ENCODE assay signal across 21 mouse cellular contexts in genomic region chr3:15110037-15110748, GRCm38 (mm10).
A peak's percentile ranks its signal among the peaks of the same experiment; 100 is the strongest.
DNase-seq lines count a peak whose midpoint lies in the region; TF ChIP-seq lines count a peak whose summit lies in the region.
"Had no signal": no experiment of that assay in that cellular context is flagged by ENCODE, and none has a peak within 500 bp of the region (broad histone marks: within the 10 kb centered on the region; RNA-seq: fewer than 3 reads in every experiment).

No protein-coding gene starts in this region.

- 37% methylated on average over 4 of the region's 4 CpGs for WGBS in large intestine, adult 2 months
- 88% methylated on average over 4 of the region's 4 CpGs for WGBS in limb, embryonic 10.5 days

- H3K9me3 ChIP-seq in limb, embryonic 10.5 days (replicated peaks), result no peaks in the 10 kb centered on the region
- H3K9me3 ChIP-seq: embryonic facial prominence, embryonic 12.5 days; embryonic facial prominence, embryonic 15.5 days; hindbrain, embryonic 12.5 days; hindbrain, embryonic 15.5 days had no signal

- H3K4me3 ChIP-seq in layer of hippocampus, adult 2 months, result no peak overlapping the region
- no peak overlapping the region for H3K4me3 ChIP-seq in limb, embryonic 10.5 days
- H3K4me3 ChIP-seq: embryonic facial prominence, embryonic 12.5 days; embryonic facial prominence, embryonic 15.5 days; gastrocnemius, adult 2 months; hindbrain, embryonic 12.5 days; hindbrain, embryonic 15.5 days had no signal

- peak overlapping the region; percentile 72 for H3K27ac ChIP-seq in layer of hippocampus, adult 2 months
- H3K27ac ChIP-seq in limb, embryonic 10.5 days, result no peak overlapping the region
- H3K27ac ChIP-seq: embryonic facial prominence, embryonic 12.5 days; embryonic facial prominence, embryonic 15.5 days; gastrocnemius, adult 2 months; hindbrain, embryonic 12.5 days; hindbrain, embryonic 15.5 days had no signal

- H3K36me3 ChIP-seq in limb, embryonic 10.5 days, result no peaks in the 10 kb centered on the region
- H3K36me3 ChIP-seq: embryonic facial prominence, embryonic 12.5 days; embryonic facial prominence, embryonic 15.5 days; hindbrain, embryonic 12.5 days; hindbrain, embryonic 15.5 days had no signal

- DNase-seq in layer of hippocampus, adult 2 months (ENCODE audit: low spot score in 2 of 2), result no peak
- DNase-seq in layer of hippocampus, adult 11-12 months (ENCODE audit: low spot score), result no peak
- peak; percentile 38 for DNase-seq in A20 (ENCODE audit: low read depth, low spot score)
- peak; percentile 33 for DNase-seq in large intestine, adult 2 months (ENCODE audit: low read depth, low spot score)
- no peak for DNase-seq in ovary, postnatal 14 days (ENCODE audit: low spot score)
- DNase-seq in limb, embryonic 10.5 days (ENCODE audit: low spot score), result no peak
- DNase-seq: adrenal gland, adult 2 months; adrenal gland, postnatal 14 days; B cell, adult 2 months; cerebellum, adult 11-12 months; cerebellum, adult 8-10 months; cerebellum, postnatal 10 days; cerebellum, postnatal 36 days; forebrain, postnatal 0 days; gastrocnemius, adult 2 months; gastrocnemius, postnatal 14 days; heart, adult 11 months had no signal

- peaks cover 11% of the 10 kb centered on the region for H3K4me1 ChIP-seq in limb, embryonic 10.5 days
- H3K4me1 ChIP-seq: embryonic facial prominence, embryonic 12.5 days; embryonic facial prominence, embryonic 15.5 days; hindbrain, embryonic 12.5 days; hindbrain, embryonic 15.5 days had no signal

- H3K27me3 ChIP-seq in limb, embryonic 10.5 days (ENCODE audit: low read depth, poor library complexity, severe bottlenecking), result no peaks in the 10 kb centered on the region
- H3K27me3 ChIP-seq: embryonic facial prominence, embryonic 12.5 days; embryonic facial prominence, embryonic 15.5 days; hindbrain, embryonic 12.5 days; hindbrain, embryonic 15.5 days had no signal

- TF ChIP-seq CTCF in layer of hippocampus, adult 2 months (conservative IDR thresholded peaks at IDR 0.05), result no peak

Comparison
In these comparisons a context has a peak if more than half of its experiments do, and no peak if none do; other contexts are left out.
1. DNase-seq: peak in A20 (single experiment) and large intestine, adult 2 months (single experiment); none in layer of hippocampus, adult 2 months (0 of 2), layer of hippocampus, adult 11-12 months (single experiment), ovary, postnatal 14 days (single experiment) and limb, embryonic 10.5 days (single experiment).